Comparison of ENCODE assay signal across 14 mouse cellular contexts in genomic region chr1:91987431-91987830, GRCm38 (mm10).
DNase-seq lines count a peak whose midpoint lies in the region; ATAC-seq lines count a peak whose summit lies in the region.
"Had no signal": no experiment of that assay in that cellular context is flagged by ENCODE, and none has a peak within 500 bp of the region (broad histone marks: within the 10 kb centered on the region; RNA-seq: fewer than 3 reads in every experiment).

No protein-coding gene starts in this region.

- H3K9me3 ChIP-seq in forebrain, embryonic 13.5 days (replicated peaks): no peaks in the 10 kb centered on the region
- H3K9me3 ChIP-seq: embryonic facial prominence, embryonic 15.5 days; kidney, embryonic 15.5 days had no signal

- H3K27ac ChIP-seq in forebrain, embryonic 13.5 days: no peak overlapping the region
- H3K27ac ChIP-seq: embryonic facial prominence, embryonic 15.5 days; kidney, embryonic 15.5 days had no signal

- no peaks in the 10 kb centered on the region for H3K4me1 ChIP-seq in forebrain, embryonic 13.5 days
- H3K4me1 ChIP-seq: embryonic facial prominence, embryonic 15.5 days had no signal

- H3K4me2 ChIP-seq in forebrain, embryonic 13.5 days: no peak overlapping the region
- H3K4me2 ChIP-seq: embryonic facial prominence, embryonic 15.5 days; kidney, embryonic 15.5 days; lung, embryonic 14.5 days had no signal

- intact Hi-C loops in left cerebral cortex, postnatal 14 days (cut with DNase I): loop anchor here (10.0 kb wide), 1 partner anchor 187 kb away; no protein-coding TSS in a partner anchor

- DNase-seq in cerebellum, adult 11 months: peak; percentile 23
- no peak for DNase-seq in cerebellum, adult 11-12 months
- DNase-seq in cerebellum, adult 9-10 months: peak; percentile 34
- DNase-seq in gastrocnemius, postnatal 25 days: peak; percentile 30
- peak; percentile 44 to 66 for DNase-seq in left cerebral cortex, postnatal 14 days (ENCODE audit: low spot score in 2 of 2)
- no peak for DNase-seq in kidney, postnatal 14 days
- no peak for DNase-seq in kidney, postnatal 25 days
- DNase-seq: lung, embryonic 14.5 days; midbrain, embryonic 14.5 days; thymus, adult 18-20 months had no signal

- H3K36me3 ChIP-seq in forebrain, embryonic 13.5 days (ENCODE audit: poor library complexity, severe bottlenecking): peaks cover 82% of the 10 kb centered on the region

- H3K27me3 ChIP-seq in forebrain, embryonic 13.5 days: no peaks in the 10 kb centered on the region
- H3K27me3 ChIP-seq: embryonic facial prominence, embryonic 15.5 days; kidney, embryonic 15.5 days had no signal

- no peak overlapping the region for H3K9ac ChIP-seq in forebrain, embryonic 13.5 days
- H3K9ac ChIP-seq: embryonic facial prominence, embryonic 15.5 days; kidney, embryonic 15.5 days; lung, embryonic 14.5 days had no signal

- 92% methylated on average over 8 of the region's 8 CpGs for WGBS in forebrain, embryonic 13.5 days

- no peak for ATAC-seq in forebrain, embryonic 13.5 days
- ATAC-seq: hindbrain, embryonic 16.5 days had no signal

- H3K4me3 ChIP-seq in forebrain, embryonic 13.5 days: no peak overlapping the region
- H3K4me3 ChIP-seq: embryonic facial prominence, embryonic 15.5 days; kidney, embryonic 15.5 days had no signal

Comparison
In these comparisons a context has a peak if more than half of its experiments do, and no peak if none do; other contexts are left out.
1. DNase-seq: peak in cerebellum, adult 11 months (single experiment), cerebellum, adult 9-10 months (single experiment), gastrocnemius, postnatal 25 days (single experiment) and left cerebral cortex, postnatal 14 days (2 of 2); none in cerebellum, adult 11-12 months (single experiment), kidney, postnatal 14 days (single experiment) and kidney, postnatal 25 days (0 of 2).